Comparison of ENCODE assay signal across 12 mouse cellular contexts in genomic region chr19:49374295-49374694, GRCm38 (mm10).
"Had no signal": no experiment of that assay in that cellular context is flagged by ENCODE, and none has a peak within 500 bp of the region (broad histone marks: within the 10 kb centered on the region; RNA-seq: fewer than 3 reads in every experiment).

No protein-coding gene starts in this region.

- DNase-seq: lung, adult 18-20 months; lung, embryonic 14.5 days; lung, postnatal 10 days; lung, postnatal 4 days; midbrain, embryonic 14.5 days; retina, postnatal 1 day; right cerebral cortex, postnatal 25 days; right cerebral cortex, postnatal 4 days; spleen, adult 18-20 months; thymus, adult 2 months; thymus, postnatal 25 days; thymus, postnatal 4 days had no signal
